ENCODE assay signal across 16 mouse cellular contexts in genomic region chr16:5374818-5375605, GRCm38 (mm10).
A peak's percentile ranks its signal among the peaks of the same experiment; 100 is the strongest.
DNase-seq lines count a peak whose midpoint lies in the region; ATAC-seq and TF ChIP-seq lines count a peak whose summit lies in the region.
"Had no signal": no experiment of that assay in that cellular context is flagged by ENCODE, and none has a peak within 500 bp of the region (broad histone marks: within the 10 kb centered on the region; RNA-seq: fewer than 3 reads in every experiment).

No protein-coding gene starts in this region.

- DNase-seq in liver, postnatal 0 days: no peak
- no peak for DNase-seq in liver
- peak; percentile 24 for DNase-seq in adrenal gland, postnatal 14 days
- peak; percentile 54 for DNase-seq in kidney, adult 2 months
- peak; percentile 28 for DNase-seq in naive thymus-derived CD4-positive, alpha-beta T cell, adult 2 months (ENCODE audit: low read depth)
- no peak for DNase-seq in forebrain, embryonic 10.5 days (ENCODE audit: extremely low spot score, low spot score)
- DNase-seq: cerebellum, postnatal 36 days; lung, embryonic 14.5 days; right cerebral cortex, postnatal 14 days had no signal

- TF ChIP-seq EP300 in liver, postnatal 0 days (IDR thresholded peaks at IDR 0.05; ENCODE audit: low read depth): peak; percentile 12; the same call in 1 of the 2 replicates

- H3K4me3 ChIP-seq in liver, postnatal 0 days (ENCODE audit: low read depth, low read length): no peak overlapping the region
- no peak overlapping the region for H3K4me3 ChIP-seq in kidney, adult 2 months (ENCODE audit: insufficient read depth, low read depth, low read length)
- H3K4me3 ChIP-seq in forebrain, embryonic 10.5 days: no peak overlapping the region
- H3K4me3 ChIP-seq in intestine, postnatal 0 days (ENCODE audit: low read depth, low read length): no peak overlapping the region
- H3K4me3 ChIP-seq: erythroblast, embryonic 14.5 days; heart, embryonic 10.5 days; hindbrain, embryonic 13.5 days; midbrain, embryonic 10.5 days; neural tube, embryonic 12.5 days; stomach, embryonic 15.5 days had no signal

- WGBS in liver, postnatal 0 days (ENCODE audit: insufficient replicate concordance): 19% methylated on average over 6 of the region's 6 CpGs
- WGBS in kidney, adult 2 months: 36% methylated on average over 6 of the region's 6 CpGs
- WGBS in forebrain, embryonic 10.5 days: 57% methylated on average over 6 of the region's 6 CpGs
- 30% methylated on average over 6 of the region's 6 CpGs for WGBS in intestine, postnatal 0 days

- no peak overlapping the region for H3K4me2 ChIP-seq in liver, postnatal 0 days (ENCODE audit: low read depth, low read length)
- H3K4me2 ChIP-seq in intestine, postnatal 0 days (replicated peaks; ENCODE audit: low read depth): no peak overlapping the region
- H3K4me2 ChIP-seq: hindbrain, embryonic 13.5 days; lung, embryonic 14.5 days; neural tube, embryonic 12.5 days; stomach, embryonic 15.5 days had no signal

- no peak overlapping the region for H3K27ac ChIP-seq in liver, postnatal 0 days (ENCODE audit: low read depth)
- H3K27ac ChIP-seq in kidney, adult 2 months (ENCODE audit: insufficient read depth, low read depth, low read length): no peak overlapping the region
- no peak overlapping the region for H3K27ac ChIP-seq in forebrain, embryonic 10.5 days
- H3K27ac ChIP-seq in intestine, postnatal 0 days (ENCODE audit: low read depth, low read length): no peak overlapping the region
- H3K27ac ChIP-seq: heart, embryonic 10.5 days; hindbrain, embryonic 13.5 days; midbrain, embryonic 10.5 days; neural tube, embryonic 12.5 days; stomach, embryonic 15.5 days had no signal

- ATAC-seq in liver, postnatal 0 days: no peak
- ATAC-seq in intestine, postnatal 0 days: no peak

- TF ChIP-seq CTCF in liver, postnatal 0 days (IDR thresholded peaks at IDR 0.05; ENCODE audit: low read depth): no peak
- no peak for TF ChIP-seq CTCF in kidney, adult 2 months (conservative IDR thresholded peaks at IDR 0.05; ENCODE audit: insufficient read depth, insufficient read length, low read depth, low read length)
- TF ChIP-seq CTCF in intestine, postnatal 0 days (IDR thresholded peaks at IDR 0.05; ENCODE audit: low read depth): no peak

- no peak for TF ChIP-seq POLR2A in kidney, adult 2 months (IDR thresholded peaks at IDR 0.05; ENCODE audit: low read depth, low read length)

- no peak overlapping the region for H3K9ac ChIP-seq in liver, postnatal 0 days (replicated peaks)
- H3K9ac ChIP-seq in intestine, postnatal 0 days (ENCODE audit: low read depth, low read length): no peak overlapping the region
- H3K9ac ChIP-seq: hindbrain, embryonic 13.5 days; lung, embryonic 14.5 days; neural tube, embryonic 12.5 days; stomach, embryonic 15.5 days had no signal

- no peaks in the 10 kb centered on the region for H3K27me3 ChIP-seq in liver, postnatal 0 days (ENCODE audit: insufficient read depth, low read length)
- no peaks in the 10 kb centered on the region for H3K27me3 ChIP-seq in kidney, adult 2 months (replicated peaks; ENCODE audit: control insufficient read depth, insufficient read depth, low read length)
- no peaks in the 10 kb centered on the region for H3K27me3 ChIP-seq in forebrain, embryonic 10.5 days (ENCODE audit: poor library complexity, severe bottlenecking)
- H3K27me3 ChIP-seq in intestine, postnatal 0 days (replicated peaks; ENCODE audit: control insufficient read depth, insufficient read depth, low read length): no peaks in the 10 kb centered on the region
- H3K27me3 ChIP-seq: hindbrain, embryonic 13.5 days; neural tube, embryonic 12.5 days; stomach, embryonic 15.5 days had no signal

- no peaks in the 10 kb centered on the region for H3K36me3 ChIP-seq in liver, postnatal 0 days (replicated peaks; ENCODE audit: insufficient read depth, low read length)
- no peaks in the 10 kb centered on the region for H3K36me3 ChIP-seq in kidney, adult 2 months (ENCODE audit: control insufficient read depth, insufficient read depth, low read length)
- no peaks in the 10 kb centered on the region for H3K36me3 ChIP-seq in forebrain, embryonic 10.5 days (replicated peaks)
- no peaks in the 10 kb centered on the region for H3K36me3 ChIP-seq in intestine, postnatal 0 days (ENCODE audit: control insufficient read depth, insufficient read depth)
- H3K36me3 ChIP-seq: heart, embryonic 10.5 days; hindbrain, embryonic 13.5 days; midbrain, embryonic 10.5 days; neural tube, embryonic 12.5 days; stomach, embryonic 15.5 days had no signal

- no peaks in the 10 kb centered on the region for H3K9me3 ChIP-seq in liver, postnatal 0 days (ENCODE audit: low read length)
- H3K9me3 ChIP-seq in forebrain, embryonic 10.5 days: no peaks in the 10 kb centered on the region
- H3K9me3 ChIP-seq in intestine, postnatal 0 days (ENCODE audit: control insufficient read depth): no peaks in the 10 kb centered on the region
- H3K9me3 ChIP-seq: heart, embryonic 10.5 days; hindbrain, embryonic 13.5 days; midbrain, embryonic 10.5 days; neural tube, embryonic 12.5 days; stomach, embryonic 15.5 days had no signal

- no peaks in the 10 kb centered on the region for H3K4me1 ChIP-seq in liver, postnatal 0 days (ENCODE audit: insufficient read depth)
- no peaks in the 10 kb centered on the region for H3K4me1 ChIP-seq in kidney, adult 2 months (ENCODE audit: control insufficient read depth, insufficient read depth, low read length)
- no peaks in the 10 kb centered on the region for H3K4me1 ChIP-seq in forebrain, embryonic 10.5 days
- no peaks in the 10 kb centered on the region for H3K4me1 ChIP-seq in intestine, postnatal 0 days (replicated peaks; ENCODE audit: control insufficient read depth, insufficient read depth, low read length)
- H3K4me1 ChIP-seq: heart, embryonic 10.5 days; hindbrain, embryonic 13.5 days; midbrain, embryonic 10.5 days; neural tube, embryonic 12.5 days; stomach, embryonic 15.5 days had no signal

Comparison
In these comparisons a context has a peak if more than half of its experiments do, and no peak if none do; other contexts are left out.
1. DNase-seq: peak in adrenal gland, postnatal 14 days (single experiment), kidney, adult 2 months (single experiment) and naive thymus-derived CD4-positive, alpha-beta T cell, adult 2 months (single experiment); none in liver, postnatal 0 days (single experiment), liver (single experiment) and forebrain, embryonic 10.5 days (single experiment).